8 mouse cellular contexts compared by ENCODE assay signal in the genomic region with DNA sequence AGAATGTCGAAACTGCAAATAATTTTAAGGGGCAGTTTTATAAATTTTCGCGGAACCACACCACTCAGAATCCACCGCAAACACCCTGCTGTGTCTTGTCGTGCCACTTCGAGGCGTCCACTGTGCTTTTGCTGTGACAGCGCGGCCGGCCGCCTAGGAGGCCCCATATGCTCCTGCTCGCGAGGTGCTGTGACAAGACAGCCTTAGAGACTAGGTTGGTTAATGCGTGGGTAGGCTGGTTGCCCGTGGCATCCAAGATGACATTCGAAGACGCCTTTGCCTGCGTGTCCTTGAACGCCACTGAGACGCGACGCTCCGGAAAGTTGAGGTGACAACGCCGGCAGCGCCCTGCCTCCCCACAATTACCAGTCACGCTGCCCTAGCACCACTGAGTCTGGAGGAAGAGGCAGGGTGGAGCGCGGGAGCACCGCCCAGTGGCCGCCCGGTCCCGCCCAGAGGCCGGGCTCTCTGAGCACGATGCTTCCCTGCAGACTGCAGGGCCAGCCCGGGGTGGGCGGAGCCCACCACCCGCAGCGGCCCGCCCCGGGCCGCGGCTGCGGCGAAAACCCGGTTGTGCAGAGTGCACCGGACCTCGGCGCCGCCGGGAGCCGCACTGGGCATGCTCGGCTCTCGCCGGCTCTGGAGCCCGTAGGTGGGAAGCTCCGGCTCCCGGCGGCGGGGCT. TPM values are rescaled to one million over a fixed set of nuclear protein-coding genes. Genes with fewer than 3 reads are reported as not detected.
DNase-seq lines count a peak whose midpoint lies in the region; ATAC-seq and TF ChIP-seq lines count a peak whose summit lies in the region.

A gene (plus strand): TSS at position 578 of the 683 bp plus-strand sequence.

- H3K9ac ChIP-seq in forebrain, embryonic 16.5 days (replicated peaks; ENCODE audit: low read depth, low read length), result peak within 1 kb of the TSS; percentile 60
- H3K9ac ChIP-seq in liver, postnatal 0 days (replicated peaks), result peak within 1 kb of the TSS; percentile 45
- H3K9ac ChIP-seq in neural tube, embryonic 13.5 days, result peak within 1 kb of the TSS; percentile 77

- intact Hi-C loops in heart, postnatal 25 days (cut with DNase I), result loop anchor here (5.0 kb wide), 1 partner anchor 360 kb away; a partner anchor contains a TSS

- H3K9me3 ChIP-seq in G1E (replicated peaks), result no peaks in the 10 kb centered on the region; the same call in 1 of the 2 replicates
- no peaks in the 10 kb centered on the region for H3K9me3 ChIP-seq in forebrain, embryonic 16.5 days (ENCODE audit: control insufficient read depth, low read length)
- H3K9me3 ChIP-seq in liver, postnatal 0 days (ENCODE audit: low read length), result no peaks in the 10 kb centered on the region
- no peaks in the 10 kb centered on the region for H3K9me3 ChIP-seq in neural tube, embryonic 13.5 days

- TF ChIP-seq POLR2A in cerebellum, adult 2 months (IDR thresholded peaks at IDR 0.05; ENCODE audit: borderline replicate concordance, insufficient read depth, low read length), result peak; percentile 42; the same call in 1 of the 2 replicates

- H3K4me3 ChIP-seq in G1E (ENCODE audit: low read depth, low read length), result peak within 1 kb of the TSS; percentile 45; the same call in 1 of the 2 replicates
- peak within 1 kb of the TSS; percentile 56 for H3K4me3 ChIP-seq in cerebellum, adult 2 months (replicated peaks; ENCODE audit: insufficient read depth, low read depth, low read length)
- peak within 1 kb of the TSS; percentile 58 for H3K4me3 ChIP-seq in forebrain, embryonic 16.5 days (replicated peaks; ENCODE audit: low read length)
- H3K4me3 ChIP-seq in liver, postnatal 0 days (ENCODE audit: low read depth, low read length), result peak within 1 kb of the TSS; percentile 51
- peak within 1 kb of the TSS; percentile 70 for H3K4me3 ChIP-seq in neural tube, embryonic 13.5 days

- H3K4me1 ChIP-seq in G1E (ENCODE audit: insufficient read depth, low read depth, low read length), result peaks cover 8% of the 10 kb centered on the region; the same call in 1 of the 2 replicates
- H3K4me1 ChIP-seq in cerebellum, adult 2 months (ENCODE audit: control insufficient read depth, insufficient read depth, low read length), result no peaks in the 10 kb centered on the region
- H3K4me1 ChIP-seq in forebrain, embryonic 16.5 days (replicated peaks; ENCODE audit: control insufficient read depth, insufficient read depth, low read length), result peaks cover 15% of the 10 kb centered on the region
- peaks cover 12% of the 10 kb centered on the region for H3K4me1 ChIP-seq in liver, postnatal 0 days (ENCODE audit: insufficient read depth)
- peaks cover 18% of the 10 kb centered on the region for H3K4me1 ChIP-seq in neural tube, embryonic 13.5 days (replicated peaks)

- no peak for ATAC-seq in G1E (ENCODE audit: extremely low read depth, insufficient number of reproducible peaks, low FRiP score, poor library complexity, severe bottlenecking)
- ATAC-seq in forebrain, embryonic 16.5 days, result peak; percentile 98
- ATAC-seq in liver, postnatal 0 days, result peak; percentile 99
- ATAC-seq in neural tube, embryonic 13.5 days (ENCODE audit: low read depth), result peak; percentile 98

- WGBS in cerebellum, adult 2 months, result under 1% methylated on average over 60 of the region's 60 CpGs
- WGBS in forebrain, embryonic 16.5 days, result under 1% methylated on average over 60 of the region's 60 CpGs
- 3% methylated on average over 60 of the region's 60 CpGs for whole genome bisulfite sequencing in liver, postnatal 0 days (ENCODE audit: insufficient replicate concordance)
- under 1% methylated on average over 56 of the region's 60 CpGs for WGBS in neural tube, embryonic 13.5 days

- DNase-seq in G1E (ENCODE audit: low spot score), result no peak
- peak in 1 of 2 experiments; percentile 95 for DNase-seq in cerebellum, adult 2 months
- DNase-seq in heart, postnatal 25 days (ENCODE audit: low spot score), result peak; percentile 75
- peak; percentile 92 for DNase-seq in layer of hippocampus, adult 11-12 months (ENCODE audit: low spot score)
- peak; percentile 88 for DNase-seq in liver, postnatal 0 days
- peak; percentile 95 for DNase-seq in telencephalon, adult 2 months (ENCODE audit: low read depth, low spot score)

- no peak for TF ChIP-seq CTCF in G1E (IDR thresholded peaks at IDR 0.05; ENCODE audit: low read depth, low read length)
- TF ChIP-seq CTCF in cerebellum, adult 2 months (IDR thresholded peaks at IDR 0.05; ENCODE audit: borderline replicate concordance, insufficient read depth, low read depth, low read length), result no peak
- peak; percentile 23; the same call in 1 of the 2 replicates for TF ChIP-seq CTCF in liver, postnatal 0 days (IDR thresholded peaks at IDR 0.05; ENCODE audit: low read depth)

- H3K4me2 ChIP-seq in forebrain, embryonic 16.5 days (ENCODE audit: low read length), result peak within 1 kb of the TSS; percentile 97
- H3K4me2 ChIP-seq in liver, postnatal 0 days (ENCODE audit: low read depth, low read length), result peak within 1 kb of the TSS; percentile 91
- peak within 1 kb of the TSS; percentile 88 for H3K4me2 ChIP-seq in neural tube, embryonic 13.5 days

- no peak for TF ChIP-seq EP300 in liver, postnatal 0 days (IDR thresholded peaks at IDR 0.05; ENCODE audit: low read depth)

- H3K27ac ChIP-seq in cerebellum, adult 2 months (ENCODE audit: insufficient read depth, low read length), result peak within 1 kb of the TSS; percentile 71
- H3K27ac ChIP-seq in forebrain, embryonic 16.5 days (ENCODE audit: low read length), result peak within 1 kb of the TSS; percentile 75
- no peak within 1 kb of the TSS; the same call in 1 of the 2 replicates for H3K27ac ChIP-seq in liver, postnatal 0 days (ENCODE audit: low read depth)
- H3K27ac ChIP-seq in neural tube, embryonic 13.5 days (replicated peaks), result peak within 1 kb of the TSS; percentile 79

- no peaks in the 10 kb centered on the region for H3K36me3 ChIP-seq in G1E (replicated peaks)
- H3K36me3 ChIP-seq in forebrain, embryonic 16.5 days (ENCODE audit: control insufficient read depth, insufficient read depth), result no peaks in the 10 kb centered on the region
- H3K36me3 ChIP-seq in liver, postnatal 0 days (replicated peaks; ENCODE audit: insufficient read depth, low read length), result no peaks in the 10 kb centered on the region
- no peaks in the 10 kb centered on the region for H3K36me3 ChIP-seq in neural tube, embryonic 13.5 days

- peaks cover 21% of the 10 kb centered on the region for H3K27me3 ChIP-seq in G1E (ENCODE audit: insufficient read depth, low read length)
- H3K27me3 ChIP-seq in cerebellum, adult 2 months (ENCODE audit: control insufficient read depth, insufficient read depth, low read length), result no peaks in the 10 kb centered on the region
- H3K27me3 ChIP-seq in forebrain, embryonic 16.5 days (replicated peaks; ENCODE audit: control insufficient read depth, insufficient read depth, low read length), result 0 out of 2 replicates have a peak, but pooled peaks cover 3% of the 10 kb centered on the region
- H3K27me3 ChIP-seq in liver, postnatal 0 days (ENCODE audit: insufficient read depth, low read length), result peaks cover 26% of the 10 kb centered on the region
- H3K27me3 ChIP-seq in neural tube, embryonic 13.5 days, result peaks cover 22% of the 10 kb centered on the region

RNA-seq across cellular contexts. Expression of the gene that starts here (rescaled TPM):
- not detected in 2 replicates for total RNA-seq in G1E (2014; fragmentation: Nextera tagmentation)
- total RNA-seq in G1E (2017), result 0.11 and 0.12 TPM in 2 replicates
- not detected in 2 replicates for polyA plus RNA-seq in G1E (2012)
- 24.6 and 25.3 TPM in 2 replicates for polyA plus RNA-seq in cerebellum, adult 2 months (2012; rRNA removed)
- polyA plus RNA-seq in forebrain, embryonic 16.5 days (2015; fragmentation: Nextera tagmentation; extraction: Ambion mirVana), result 1.4 and 1.7 TPM in 2 replicates
- total RNA-seq in heart, postnatal 25 days (2021), result 10 to 100 TPM in 1 of 2 experiments, 1 to 10 TPM in 1; 9.0 to 10.6 TPM
- 0.27 and 0.40 TPM in 2 replicates for polyA plus RNA-seq in liver, postnatal 0 days (2015; fragmentation: Nextera tagmentation; extraction: Ambion mirVana)
- polyA plus RNA-seq in neural tube, embryonic 13.5 days (2015; fragmentation: Nextera tagmentation; extraction: Ambion mirVana), result 3.3 and 3.8 TPM in 2 replicates

Comparison
In these comparisons a context has a peak if more than half of its experiments do, and no peak if none do; other contexts are left out.
1. RNA of the gene that starts here (total RNA-seq): 9.0 to 10.6 TPM in heart, postnatal 25 days; 0.11 to 0.12 TPM in G1E; every median in the first group is over 4 times any median in the second.
2. Peak in DNase-seq, ATAC-seq, H3K4me3 ChIP-seq, H3K9ac ChIP-seq and H3K4me2 ChIP-seq in liver, postnatal 0 days; RNA of the gene not detected or under 1 TPM.
3. Peak in every context shown above with its lines, with median percentiles within 50 percentile points of each other: H3K4me3 ChIP-seq, H3K4me2 ChIP-seq and H3K9ac ChIP-seq.